Mouse (Mus musculus) limb, embryonic 10.5 days (tissue): ENCODE measurements around the gene Ppm1j. TPM values are rescaled to one million over a fixed set of nuclear protein-coding genes. Genes with fewer than 3 reads are reported as not detected.

Experiments used
- DNase-seq: peaks from one replicate; pipeline ENCODE4 v3.0.0-alpha.2; 2017; ENCODE audit warnings: low spot score
- H3K27ac ChIP-seq: fragments of 300-500 bp; sonication (generic); 2 replicates; pipeline ENCODE4 v1.5.1; 2016; ENCODE audit warnings: mild to moderate bottlenecking
- H3K27me3 ChIP-seq: fragments of 300-500 bp; sonication (generic); 2 replicates; pipeline ENCODE4 v1.6.1; 2016; ENCODE audit warnings: low read depth, mild to moderate bottlenecking; ENCODE audit not compliant: poor library complexity, severe bottlenecking
- H3K36me3 ChIP-seq: fragments of 300-500 bp; sonication (generic); 2 replicates; pipeline ENCODE4 v1.6.1; 2016; ENCODE audit warnings: mild to moderate bottlenecking, moderate library complexity
- H3K4me1 ChIP-seq: fragments of 300-500 bp; sonication (generic); 2 replicates; pipeline ENCODE4 v1.6.1; 2016
- H3K4me3 ChIP-seq: fragments of 300-500 bp; sonication (generic); 2 replicates; pipeline ENCODE4 v1.5.1; 2016; ENCODE audit warnings: mild to moderate bottlenecking, moderate library complexity
- H3K9me3 ChIP-seq: fragments of 300-500 bp; sonication (generic); replicated peaks from 2 replicates; pipeline ENCODE4 v1.6.1; 2016; ENCODE audit warnings: mild to moderate bottlenecking
- WGBS: fragments of 180-500 bp; shearing (Covaris S2); methylation state at CpG from one replicate; pipeline ENCODE4 v1.1.7; 2016; 5-methylcytosine and 5-hydroxymethylcytosine counted together
- polyA plus RNA-seq: library from polyadenylated mRNA; unstranded; fragments of >200 nt; fragmentation: Nextera tagmentation; extraction: Ambion mirVana; gene quantifications from 2 replicates; pipeline ENCODE4 v1.2.1, GENCODE M21; 2016

Gene Ppm1j
- polyA plus RNA-seq, 1 experiment from 2014 or later, result 3.2 TPM

DNA sequence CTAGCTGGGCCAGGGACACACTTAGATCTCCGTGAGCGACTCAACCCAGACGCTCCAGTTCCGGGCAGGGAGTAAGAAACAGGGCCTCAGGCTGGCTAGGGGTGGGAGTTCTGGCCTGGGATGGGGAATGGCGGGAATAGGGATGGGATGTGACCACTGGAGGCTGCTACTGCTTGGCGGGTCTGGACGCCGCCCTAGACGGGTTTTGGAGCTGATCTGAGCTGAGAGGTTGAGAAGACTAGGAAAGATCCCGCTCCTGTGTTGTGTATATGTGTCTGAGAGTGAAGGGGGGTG is 8.4 kb downstream of the Ppm1j start:
- Histone ChIP-seq H3K4me3 (peak overlapping the region; percentile 76), H3K27me3 (peaks cover 23% of the 10 kb centered on the region), H3K36me3 (peaks cover 28% of the 10 kb centered on the region), H3K27ac (peak overlapping the region; percentile 92), H3K4me1 (peaks cover 67% of the 10 kb centered on the region), H3K9me3 (no peaks in the 10 kb centered on the region)
- no peak for DNase-seq
- 1% methylated on average over 10 of the region's 10 CpGs for WGBS

DNA sequence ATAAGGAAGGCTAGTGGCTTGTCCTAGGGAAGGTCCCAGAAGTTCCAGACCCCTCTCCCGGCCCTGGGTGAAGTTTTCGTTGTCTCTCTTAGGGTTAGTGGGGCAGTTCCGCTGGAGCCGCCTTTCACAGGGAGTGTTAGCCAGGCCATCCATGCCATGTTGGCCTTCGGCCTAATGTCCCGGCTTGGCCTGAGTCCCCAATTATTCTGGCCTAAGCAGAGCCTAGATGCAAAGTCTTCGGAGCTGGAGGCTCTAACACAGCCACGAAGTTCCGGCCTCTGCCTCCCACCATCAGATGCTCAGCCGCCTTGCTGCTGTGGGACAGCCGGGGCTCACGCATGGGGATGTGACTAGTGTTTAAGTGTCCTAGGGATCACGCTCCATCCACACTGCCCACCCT is 9.0 kb downstream of the Ppm1j start:
- 27% methylated on average over 13 of the region's 13 CpGs for WGBS
- H3K4me3 ChIP-seq, result peak overlapping the region; percentile 76
- DNase-seq, result peak; percentile 63
- H3K9me3 ChIP-seq, result no peaks in the 10 kb centered on the region
- H3K27ac ChIP-seq, result peak overlapping the region; percentile 92
- peaks cover 18% of the 10 kb centered on the region for H3K27me3 ChIP-seq
- peaks cover 34% of the 10 kb centered on the region for H3K36me3 ChIP-seq
- H3K4me1 ChIP-seq, result peaks cover 67% of the 10 kb centered on the region

DNA sequence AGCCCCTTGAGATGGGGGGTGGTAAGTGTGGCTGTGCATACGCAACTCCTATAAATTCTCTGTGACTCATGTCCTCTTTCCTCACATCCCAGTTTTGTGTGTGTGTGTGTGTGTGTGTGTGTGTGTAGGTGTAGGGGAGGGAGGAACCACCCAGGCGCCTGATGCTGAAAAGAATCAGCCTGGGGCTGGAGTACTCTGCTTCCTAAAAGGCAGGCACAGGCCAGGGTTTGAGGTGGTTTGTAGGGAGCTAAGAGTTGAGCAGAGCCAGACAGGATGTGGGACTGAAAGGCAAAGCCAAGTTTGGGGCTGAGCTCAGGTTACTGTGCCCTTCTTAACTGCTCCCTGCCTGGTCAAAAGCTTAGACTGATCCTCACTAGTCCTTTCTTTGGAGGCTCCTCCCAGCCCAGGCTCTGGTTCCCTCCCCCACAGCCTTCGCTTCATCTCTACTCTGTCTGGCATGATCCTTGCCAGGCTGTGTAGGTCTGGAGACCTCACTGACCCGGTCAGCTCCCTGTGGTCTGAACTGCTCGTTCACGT is 9.6 kb downstream of the Ppm1j start:
- H3K36me3 ChIP-seq, result peaks cover 40% of the 10 kb centered on the region
- peaks cover 11% of the 10 kb centered on the region for H3K27me3 ChIP-seq
- H3K4me1 ChIP-seq, result peaks cover 73% of the 10 kb centered on the region
- peak overlapping the region; percentile 76 for H3K4me3 ChIP-seq
- DNase-seq, result peak; percentile 68
- H3K9me3 ChIP-seq, result no peaks in the 10 kb centered on the region
- 16% methylated on average over 6 of the region's 6 CpGs for WGBS
- peak overlapping the region; percentile 92 for H3K27ac ChIP-seq

DNA sequence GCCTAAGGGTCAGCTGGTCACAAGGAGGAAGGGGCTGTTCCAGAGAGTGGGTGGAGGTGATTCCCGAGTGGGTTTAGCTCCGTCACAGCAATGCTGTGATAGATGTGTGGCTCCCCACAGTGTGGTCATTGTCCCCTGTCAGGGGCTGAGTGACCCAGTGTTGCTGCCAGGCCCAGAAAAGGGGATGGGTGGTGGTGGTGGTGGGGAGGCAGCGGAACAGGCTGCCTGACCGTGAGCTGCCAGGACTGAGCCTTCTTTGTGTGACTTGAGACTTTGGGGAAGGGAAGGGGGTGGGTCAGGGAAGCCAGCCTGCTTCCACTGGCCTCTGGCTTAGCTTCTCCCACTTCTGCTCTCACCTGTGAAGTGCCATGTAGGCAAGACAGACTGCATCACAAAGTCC is 10.2 kb downstream of the Ppm1j start:
- Histone ChIP-seq H3K27ac (peak overlapping the region; percentile 92), H3K9me3 (no peaks in the 10 kb centered on the region), H3K4me1 (peaks cover 78% of the 10 kb centered on the region), H3K27me3 (peaks cover 6% of the 10 kb centered on the region; the same call in 1 of the 2 replicates), H3K36me3 (peaks cover 45% of the 10 kb centered on the region), H3K4me3 (peak overlapping the region; percentile 76)
- no peak for DNase-seq
- 18% methylated on average over 4 of the region's 4 CpGs for WGBS

DNA sequence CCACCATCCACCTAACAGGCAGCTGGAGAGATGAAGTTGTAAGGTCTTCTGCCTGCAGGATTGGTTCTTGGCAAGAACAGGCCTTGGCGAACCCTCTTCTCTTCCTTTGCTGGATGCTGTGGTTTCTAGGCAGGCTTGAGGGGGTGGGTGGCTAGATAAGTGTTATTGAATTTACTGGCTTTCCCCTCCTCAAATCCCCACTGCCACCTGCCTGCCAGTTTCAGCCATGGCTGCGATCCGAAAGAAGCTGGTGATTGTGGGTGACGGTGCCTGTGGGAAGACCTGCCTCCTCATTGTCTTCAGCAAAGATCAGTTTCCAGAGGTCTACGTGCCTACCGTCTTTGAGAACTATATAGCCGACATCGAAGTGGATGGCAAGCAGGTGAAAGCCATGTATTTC is 10.8 kb downstream of the Ppm1j start:
- 95% methylated on average over 8 of the region's 8 CpGs for WGBS
- Histone ChIP-seq H3K9me3 (no peaks in the 10 kb centered on the region), H3K4me3 (0 out of 2 replicates have a peak overlapping the region, but pooled peaks have one; percentile 76), H3K4me1 (peaks cover 83% of the 10 kb centered on the region), H3K27ac (peak overlapping the region; percentile 92; the same call in 1 of the 2 replicates), H3K27me3 (0 out of 2 replicates have a peak, but pooled peaks cover 4% of the 10 kb centered on the region), H3K36me3 (peaks cover 52% of the 10 kb centered on the region)
- no peak for DNase-seq

DNA sequence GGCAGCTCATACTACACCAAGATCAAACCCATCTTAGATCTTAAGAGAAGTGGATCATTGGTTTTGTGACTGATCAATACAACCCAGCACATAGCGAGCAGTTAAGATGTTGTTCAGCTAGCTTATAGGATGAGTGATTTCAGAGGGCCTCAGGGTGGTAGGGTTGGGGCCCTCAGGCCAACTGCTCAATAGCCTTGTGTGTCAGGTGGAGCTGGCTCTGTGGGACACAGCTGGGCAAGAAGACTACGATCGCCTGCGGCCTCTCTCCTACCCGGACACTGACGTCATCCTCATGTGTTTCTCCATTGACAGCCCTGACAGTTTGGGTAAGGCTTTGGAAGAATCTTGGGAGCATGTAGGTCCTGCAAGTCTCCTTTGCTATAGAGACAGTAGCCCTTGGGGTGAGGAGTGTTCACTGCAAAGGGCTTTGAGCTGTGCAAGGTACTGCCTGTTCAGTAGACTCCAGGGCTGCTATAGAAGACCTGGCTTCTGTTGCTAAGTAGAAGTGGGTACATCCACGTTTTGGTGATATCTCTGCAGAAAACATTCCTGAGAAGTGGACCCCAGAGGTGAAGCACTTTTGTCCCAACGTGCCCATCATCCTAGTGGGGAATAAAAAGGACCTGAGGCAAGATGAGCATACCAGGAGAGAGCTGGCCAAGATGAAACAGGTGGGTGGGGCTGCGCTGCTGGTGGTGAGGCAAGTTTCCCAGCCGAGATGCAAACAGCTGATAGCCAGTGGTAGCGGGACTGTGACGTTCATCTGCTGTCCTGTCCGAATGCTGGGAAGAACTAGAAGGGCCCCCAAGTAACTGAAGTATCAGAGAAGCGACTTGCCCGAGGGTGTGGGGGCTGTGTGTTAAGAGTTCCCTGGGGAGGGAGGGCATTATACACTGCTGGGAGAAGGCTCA is 11.8 kb downstream of the Ppm1j start:
- 71% methylated on average over 15 of the region's 15 CpGs for WGBS
- DNase-seq, result no peak
- no peak overlapping the region for H3K27ac ChIP-seq
- H3K4me3 ChIP-seq, result no peak overlapping the region
- H3K36me3 ChIP-seq, result peaks cover 61% of the 10 kb centered on the region
- no peaks in the 10 kb centered on the region for H3K9me3 ChIP-seq
- peaks cover 84% of the 10 kb centered on the region for H3K4me1 ChIP-seq
- H3K27me3 ChIP-seq, result 0 out of 2 replicates have a peak, but pooled peaks cover 4% of the 10 kb centered on the region

DNA sequence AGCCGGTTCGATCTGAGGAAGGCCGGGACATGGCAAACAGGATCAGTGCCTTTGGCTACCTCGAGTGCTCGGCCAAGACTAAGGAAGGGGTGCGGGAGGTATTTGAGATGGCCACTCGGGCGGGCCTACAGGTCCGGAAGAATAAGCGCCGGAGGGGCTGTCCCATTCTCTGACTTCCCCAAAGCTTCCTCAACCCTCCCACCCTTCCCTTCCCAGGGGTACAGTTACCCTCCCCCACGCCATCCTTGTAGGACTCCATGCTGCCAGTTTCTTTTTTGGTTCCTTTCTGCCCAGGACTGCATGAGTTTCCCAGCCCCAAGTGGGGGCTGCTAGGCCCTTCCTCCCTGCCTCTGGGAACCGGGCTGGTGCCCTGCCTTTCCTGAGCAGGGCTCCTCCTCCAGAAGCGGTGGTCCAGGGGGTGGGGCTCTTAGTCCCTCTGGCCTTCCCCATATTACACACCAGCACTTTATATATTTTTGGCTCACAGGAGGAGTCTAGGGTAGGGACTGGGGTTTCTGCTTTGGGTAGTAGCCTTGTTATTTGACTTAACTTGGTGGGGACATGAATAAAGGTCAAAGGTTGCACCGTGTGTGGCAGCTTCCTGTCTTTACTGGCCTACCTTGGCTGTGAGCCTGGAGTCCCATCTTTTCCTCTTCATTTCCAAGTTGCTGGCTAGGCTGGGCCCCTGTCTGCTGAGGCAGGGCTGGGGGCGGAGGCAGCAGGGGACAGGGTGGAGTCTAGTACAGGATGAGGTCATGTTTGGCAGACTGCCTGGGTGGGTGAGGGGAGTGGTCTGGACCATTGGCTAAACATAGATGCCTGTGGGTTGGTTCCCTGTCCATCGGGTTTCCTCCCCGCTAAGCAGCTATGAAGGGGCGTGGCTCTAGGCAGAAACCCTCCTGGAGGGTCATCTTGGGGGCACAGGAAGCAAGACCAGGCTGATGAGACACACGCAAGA is 13.3 kb downstream of the Ppm1j start:
- peaks cover 71% of the 10 kb centered on the region for H3K36me3 ChIP-seq
- H3K27ac ChIP-seq, result peak overlapping the region; percentile 79
- no peaks in the 10 kb centered on the region for H3K27me3 ChIP-seq
- peak overlapping the region; percentile 22; the same call in 1 of the 2 replicates for H3K4me3 ChIP-seq
- H3K4me1 ChIP-seq, result peaks cover 75% of the 10 kb centered on the region
- no peaks in the 10 kb centered on the region for H3K9me3 ChIP-seq
- peak; percentile 90 for DNase-seq
- WGBS, result 53% methylated on average over 20 of the region's 20 CpGs

DNA sequence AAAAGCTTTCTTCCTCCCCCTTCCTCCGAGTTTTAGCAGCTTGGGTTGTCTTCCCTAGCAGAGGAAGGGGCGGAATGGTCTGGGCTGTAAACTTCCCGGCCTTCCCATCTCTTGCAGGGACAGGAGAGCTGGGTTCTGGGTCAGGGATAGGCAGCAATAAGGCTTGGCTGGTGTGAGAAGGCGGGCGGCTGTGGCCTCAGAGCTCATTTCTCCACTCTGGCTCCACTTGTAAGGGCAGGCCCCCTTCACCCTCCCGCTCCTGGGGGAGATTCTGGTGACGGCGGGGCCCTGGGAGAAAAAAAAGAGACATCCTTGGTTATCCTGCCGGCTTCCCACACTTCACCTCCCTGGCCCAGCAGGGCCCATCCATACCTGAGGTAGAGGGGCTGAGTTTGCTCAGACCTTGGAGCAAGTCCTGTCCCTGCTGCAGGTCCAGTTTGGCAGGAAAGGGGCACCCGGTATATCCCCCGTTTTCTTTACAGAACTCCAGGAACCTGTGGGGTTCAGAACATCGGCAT is 14.2 kb downstream of the Ppm1j start:
- Histone ChIP-seq H3K9me3 (no peaks in the 10 kb centered on the region), H3K27me3 (no peaks in the 10 kb centered on the region), H3K4me3 (0 out of 2 replicates have a peak overlapping the region, but pooled peaks have one; percentile 22), H3K27ac (peak overlapping the region; percentile 59), H3K36me3 (peaks cover 79% of the 10 kb centered on the region), H3K4me1 (peaks cover 67% of the 10 kb centered on the region)
- WGBS, result 50% methylated on average over 12 of the region's 12 CpGs
- DNase-seq, result no peak

DNA sequence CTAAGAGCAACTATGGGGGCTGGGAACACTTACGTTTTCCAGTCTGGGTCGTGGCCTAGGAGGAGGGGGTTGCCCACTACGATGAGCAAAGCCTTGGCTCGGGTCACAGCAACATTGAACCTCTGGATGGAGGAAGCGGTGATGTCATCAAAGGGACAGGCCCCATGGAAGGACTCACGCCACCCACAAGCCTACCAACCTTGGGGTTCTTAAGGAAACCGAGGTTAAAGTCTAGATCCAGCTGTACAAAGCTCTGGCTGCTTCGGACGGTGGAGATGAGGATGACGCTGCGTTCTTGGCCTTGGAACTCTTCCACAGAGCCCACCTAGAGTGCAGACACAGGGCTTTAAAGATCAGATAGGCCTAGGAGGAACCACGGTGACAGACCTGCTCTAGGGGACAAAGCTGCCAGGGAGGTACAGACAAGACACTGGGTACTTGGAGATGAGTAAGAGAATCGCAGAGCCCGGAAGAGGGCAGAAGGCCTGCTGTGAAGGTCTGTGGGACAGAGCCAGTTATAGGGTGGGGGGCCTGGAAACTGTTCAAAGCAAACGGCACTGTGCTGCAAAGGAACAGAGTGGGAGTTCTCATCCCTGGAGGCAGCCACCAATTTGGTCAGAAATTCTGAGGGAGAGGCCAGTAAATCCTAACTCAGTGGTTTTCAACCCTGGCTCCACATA is 14.9 kb downstream of the Ppm1j start:
- peaks cover 87% of the 10 kb centered on the region for H3K36me3 ChIP-seq
- no peaks in the 10 kb centered on the region for H3K27me3 ChIP-seq
- no peaks in the 10 kb centered on the region for H3K9me3 ChIP-seq
- peak; percentile 32 for DNase-seq
- peaks cover 59% of the 10 kb centered on the region for H3K4me1 ChIP-seq
- 73% methylated on average over 15 of the region's 15 CpGs for WGBS
- H3K4me3 ChIP-seq, result no peak overlapping the region
- H3K27ac ChIP-seq, result peak overlapping the region; percentile 59; the same call in 1 of the 2 replicates

DNA sequence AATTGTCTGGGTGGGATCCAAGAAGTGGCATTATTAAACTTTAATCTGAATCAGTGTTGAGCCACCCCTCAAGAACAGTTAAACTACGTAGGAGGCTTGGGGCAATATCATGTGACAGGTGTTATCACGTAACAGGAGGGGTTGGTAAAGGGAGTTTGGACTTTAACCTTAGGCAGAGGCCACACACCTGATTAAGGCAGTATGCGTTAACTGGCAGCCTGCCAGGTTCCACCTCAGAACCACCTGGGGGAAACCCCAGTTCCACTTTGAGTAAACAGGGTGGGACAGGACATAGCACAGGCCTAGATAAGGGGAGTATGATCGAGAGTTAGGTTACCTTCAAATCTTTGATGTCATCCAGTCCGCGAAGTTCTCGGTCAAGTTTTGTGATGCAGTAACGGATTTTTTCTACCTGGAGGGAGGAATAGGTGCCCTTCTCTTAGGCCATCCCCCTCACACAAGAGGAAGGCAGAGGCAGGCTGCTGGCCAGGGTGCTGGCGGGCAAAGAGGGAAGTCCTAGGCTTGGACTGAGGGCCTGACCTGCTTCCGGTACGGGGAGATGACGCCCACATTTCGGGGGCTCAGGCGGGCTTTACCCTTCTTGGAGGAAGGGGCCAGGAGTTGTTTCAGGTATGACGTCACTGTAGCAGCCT is 15.7 kb downstream of the Ppm1j start:
- DNase-seq, result peak; percentile 29
- Histone ChIP-seq H3K36me3 (peaks cover 94% of the 10 kb centered on the region), H3K27me3 (no peaks in the 10 kb centered on the region), H3K4me1 (peaks cover 51% of the 10 kb centered on the region), H3K4me3 (no peak overlapping the region), H3K9me3 (no peaks in the 10 kb centered on the region), H3K27ac (no peak overlapping the region)
- 88% methylated on average over 15 of the region's 15 CpGs for WGBS

DNA sequence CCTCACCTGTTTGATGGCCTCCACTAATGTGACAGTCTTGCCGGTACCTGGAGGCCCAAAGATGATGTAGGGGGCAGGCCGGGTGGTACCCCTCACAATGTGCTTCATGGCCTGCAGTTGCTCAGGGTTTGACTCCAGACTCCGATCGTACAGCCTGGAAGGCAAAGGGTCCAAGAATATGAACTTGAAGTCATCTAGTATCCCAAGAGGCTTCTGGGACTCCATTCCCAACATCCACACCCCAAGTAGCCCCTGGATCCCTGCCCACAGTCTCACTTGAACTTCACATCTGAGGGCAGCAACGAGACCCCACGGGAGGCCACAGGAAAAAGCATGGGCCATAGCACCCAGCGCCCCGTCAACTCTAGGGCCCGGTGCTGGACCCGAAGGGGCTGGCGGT is 19.8 kb downstream of the Ppm1j start:
- peaks cover 90% of the 10 kb centered on the region for H3K36me3 ChIP-seq
- 96% methylated on average over 11 of the region's 11 CpGs for WGBS
- no peaks in the 10 kb centered on the region for H3K27me3 ChIP-seq
- no peak for DNase-seq
- H3K27ac ChIP-seq, result no peak overlapping the region
- peaks cover 16% of the 10 kb centered on the region for H3K4me1 ChIP-seq
- no peaks in the 10 kb centered on the region for H3K9me3 ChIP-seq
- H3K4me3 ChIP-seq, result no peak overlapping the region
